Mouse (Mus musculus) cerebellum, adult 11 months (tissue): ENCODE measurements around the gene Tex101.
"Not testable (repeated sequence)": the region's sequence is repeated elsewhere in the genome, so short reads cannot be mapped to it uniquely, and the experiment has no call there.

Source experiments
- DNase-seq: peaks from one replicate; pipeline ENCODE4 v3.0.0; 2022

The Tex101 gene

GRCm38 (mm10) chr7:24630116-24630880 is 46.2 kb downstream of the Tex101 start:
- DNase-seq, result no peak

GRCm38 (mm10) chr7:24629672-24630071 is 46.8 kb downstream of the Tex101 start:
- DNase-seq, result no peak

- DNase-seq, result peak; percentile 20
Observed at GRCm38 (mm10) chr7:24628685-24629610, 47.5 kb downstream of the Tex101 start.

GRCm38 (mm10) chr7:24622967-24623366 is 53.5 kb downstream of the Tex101 start:
- no peak for DNase-seq

GRCm38 (mm10) chr7:24621193-24621592 is 55.3 kb downstream of the Tex101 start:
- no peak for DNase-seq

GRCm38 (mm10) chr7:24619671-24620397 is 56.6 kb downstream of the Tex101 start:
- no peak for DNase-seq

- DNase-seq, result not testable (repeated sequence)
Observed at GRCm38 (mm10) chr7:24618374-24618773, 58.1 kb downstream of the Tex101 start.
